Mouse (Mus musculus): Measurements from ENCODE around the gene Plscr1.

The Plscr1 gene

GRCm38 (mm10) chr9:92305075-92305474 is 55.5 kb downstream of the Plscr1 start:
- DNase-seq (ENCODE audit: low read depth) = no peak

- DNase-seq (ENCODE audit: low read depth) = no peak
These were observed 56.2 kb downstream of the Plscr1 start for GRCm38 (mm10) chr9:92305620-92306220.

GRCm38 (mm10) chr9:92309077-92309476 is 59.5 kb downstream of the Plscr1 start, which contains the start of gene 1700057G04Rik:
1700057G04Rik (plus strand) TSS chr9:92309377.
- no peak for DNase-seq (ENCODE audit: low read depth)

GRCm38 (mm10) chr9:92316791-92317190 is 67.2 kb downstream of the Plscr1 start:
- peak; percentile 24 for DNase-seq (ENCODE audit: low read depth)

Measured in NIH3T3 (cell line).